Mouse (Mus musculus): ENCODE data around the gene Llgl2.

DNA sequence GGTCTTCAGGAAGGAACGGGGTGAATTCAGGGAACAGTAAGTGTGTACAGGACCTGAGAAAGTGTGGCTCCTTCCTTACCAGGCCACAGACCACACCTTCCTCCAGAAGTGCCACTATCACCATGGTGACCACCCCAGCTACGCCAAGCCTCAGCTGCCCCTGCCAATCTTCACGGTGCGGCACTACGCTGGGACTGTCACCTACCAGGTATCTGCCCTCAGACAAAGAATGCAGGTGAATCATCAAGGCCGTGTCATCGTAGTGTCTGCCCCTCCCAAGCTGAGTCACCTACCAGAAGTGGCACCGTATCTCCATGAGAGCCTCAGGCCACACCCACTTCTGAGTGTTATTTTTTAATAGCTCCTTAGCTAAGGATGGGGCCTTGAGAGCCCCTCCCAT is 45.5 kb downstream of the Llgl2 start:
- TF ChIP-seq CTCF (IDR thresholded peaks at IDR 0.05) (no peak), POLR2A (IDR thresholded peaks at IDR 0.05; ENCODE audit: insufficient read depth, low read depth, low read length) (no peak), EP300 (IDR thresholded peaks at IDR 0.05; ENCODE audit: insufficient read depth, low read depth, low read length) (no peak)
